Mouse (Mus musculus) myocyte (in vitro differentiated cells): ENCODE measurements around the gene Sh2d4b. TPM values are rescaled to one million over a fixed set of nuclear protein-coding genes. Genes with fewer than 3 reads are reported as not detected.

Experiments
- H3K27me3 ChIP-seq: one replicate; pipeline ENCODE4 v1.6.1; 2011; ENCODE audit not compliant: control insufficient read depth, insufficient read depth, insufficient read length
- H3K36me3 ChIP-seq: one replicate; pipeline ENCODE4 v1.6.1; 2011; ENCODE audit not compliant: control insufficient read depth, insufficient read depth
- H3K4me2 ChIP-seq: one replicate; pipeline ENCODE4 v1.6.1; 2011; ENCODE audit warnings: low read depth, control low read depth
- H3K4me3 ChIP-seq: one replicate; pipeline ENCODE4 v1.5.1; 2011; ENCODE audit warnings: mild to moderate bottlenecking, control low read depth, moderate library complexity
- H3K79me2 ChIP-seq: one replicate; pipeline ENCODE4 v1.6.1; 2011; ENCODE audit not compliant: control insufficient read depth, insufficient read depth
- H3ac ChIP-seq: one replicate; pipeline ENCODE4 v1.6.1; 2011; ENCODE audit not compliant: control insufficient read depth, insufficient read length
- CEBPB ChIP-seq: IDR thresholded peaks from 2 replicates; pipeline ENCODE4 v1.6.1; 2011; ENCODE audit warnings: mild to moderate bottlenecking, moderate library complexity; ENCODE audit not compliant: poor library complexity, insufficient read depth, severe bottlenecking
- E2F4 ChIP-seq: IDR thresholded peaks from one replicate; pipeline ENCODE4 v1.6.1; 2011; ENCODE audit warnings: mild to moderate bottlenecking, control low read depth, moderate library complexity; ENCODE audit not compliant: insufficient read depth
- MAX ChIP-seq: IDR thresholded peaks from one replicate; pipeline ENCODE4 v1.6.1; 2011; ENCODE audit warnings: low read depth, mild to moderate bottlenecking, control low read depth
- MYOD1 ChIP-seq, 3 experiments: IDR thresholded peaks; one replicate each; pipeline ENCODE4 v1.6.1; 2011; ENCODE audit warnings: control low read depth in 2 of 3, low read depth in 2 of 3, mild to moderate bottlenecking in 2 of 3, moderate library complexity in 1 of 3; ENCODE audit not compliant: insufficient read length in 2 of 3, control insufficient read depth in 1 of 3
- MYOG ChIP-seq, 3 experiments: IDR thresholded peaks; one replicate each; pipeline ENCODE4 v1.6.1; 2011; ENCODE audit warnings: control low read depth in 2 of 3, low read depth in 2 of 3, mild to moderate bottlenecking in 2 of 3; ENCODE audit not compliant: insufficient read length in 2 of 3, control insufficient read depth in 1 of 3, insufficient read depth in 1 of 3
- POLR2A ChIP-seq: IDR thresholded peaks from one replicate; pipeline ENCODE4 v1.6.1; 2011; ENCODE audit warnings: low read depth, mild to moderate bottlenecking, control low read depth, moderate library complexity; ENCODE audit not compliant: insufficient read length
- POLR2AphosphoS2 ChIP-seq: IDR thresholded peaks from one replicate; pipeline ENCODE4 v1.6.1; 2011; ENCODE audit warnings: low read depth, control low read depth; ENCODE audit not compliant: insufficient read length
- REST ChIP-seq: IDR thresholded peaks from one replicate; pipeline ENCODE4 v1.6.1; 2011; ENCODE audit warnings: mild to moderate bottlenecking, control low read depth, moderate library complexity; ENCODE audit not compliant: insufficient read depth, insufficient read length
- SRF ChIP-seq: IDR thresholded peaks from one replicate; pipeline ENCODE4 v1.6.1; 2011; ENCODE audit warnings: low read depth; ENCODE audit not compliant: control insufficient read depth, insufficient read length
- TCF12 ChIP-seq: IDR thresholded peaks from one replicate; pipeline ENCODE4 v1.6.1; 2011; ENCODE audit warnings: mild to moderate bottlenecking, control low read depth; ENCODE audit not compliant: poor library complexity, insufficient read depth, severe bottlenecking
- TCF3 ChIP-seq: IDR thresholded peaks from one replicate; pipeline ENCODE4 v1.6.1; 2011; ENCODE audit warnings: low read depth, control low read depth; ENCODE audit not compliant: insufficient read length
- USF1 ChIP-seq: IDR thresholded peaks from one replicate; pipeline ENCODE4 v1.6.1; 2011; ENCODE audit warnings: low read depth, mild to moderate bottlenecking, control low read depth, moderate library complexity
- polyA plus RNA-seq: library from polyadenylated mRNA; unstranded; fragments of >200 nt; fragmentation: generic; extraction: Trizol; gene quantifications from one replicate; pipeline ENCODE4 v1.2.1, GENCODE M21; 2012; ENCODE audit warnings: missing spikeins

Gene Sh2d4b
- polyA plus RNA-seq, 1 experiment, result 0.23 TPM

GRCm38 (mm10) chr14:40921241-40921640, 28.2 kb upstream of the Sh2d4b start:
- H3K36me3 ChIP-seq, result peaks cover 14% of the 10 kb centered on the region
- H3K4me2 ChIP-seq, result no peak overlapping the region
- no peaks in the 10 kb centered on the region for H3K27me3 ChIP-seq
- H3K79me2 ChIP-seq, result peaks cover 59% of the 10 kb centered on the region
- TF ChIP-seq USF1 (no peak), TCF12 (no peak)
- no peak overlapping the region for H3K4me3 ChIP-seq
- no peak overlapping the region for H3ac ChIP-seq

DNA sequence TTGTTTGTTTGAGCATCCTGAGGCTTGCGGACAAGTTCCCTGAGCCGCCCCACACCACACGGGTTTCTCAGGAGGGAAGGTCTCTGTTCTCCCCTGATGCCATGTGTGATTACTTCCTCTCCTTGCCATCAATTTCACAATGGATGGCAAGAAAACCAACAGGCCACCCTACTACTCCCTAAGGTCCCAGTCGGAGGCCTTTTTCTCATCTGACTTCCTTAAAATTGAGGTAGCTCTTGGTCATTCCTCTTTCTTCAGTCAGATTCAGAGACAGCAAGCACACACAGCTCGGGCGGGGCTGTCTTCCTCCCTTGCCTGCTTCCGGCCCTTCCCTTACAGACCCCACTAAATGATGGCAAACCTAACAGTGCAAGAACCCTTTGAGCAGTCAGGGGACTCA, 26.5 kb upstream of the Sh2d4b start:
- Histone ChIP-seq H3K27me3 (no peaks in the 10 kb centered on the region), H3ac (no peak overlapping the region), H3K79me2 (peaks cover 42% of the 10 kb centered on the region), H3K4me2 (no peak overlapping the region), H3K4me3 (no peak overlapping the region), H3K36me3 (peaks cover 24% of the 10 kb centered on the region)
- TF ChIP-seq TCF3 (no peak), MAX (no peak), POLR2A (no peak), MYOD1 (IDR thresholded peaks at IDR 0.05; ENCODE audit: control insufficient read depth in 1 of 3, insufficient read length in 2 of 3, low read depth in 2 of 3) (no peak), REST (no peak), MYOG (IDR thresholded peaks at IDR 0.05; ENCODE audit: control insufficient read depth in 1 of 3, insufficient read depth in 1 of 3, insufficient read length in 2 of 3, low read depth in 2 of 3) (no peak), SRF (no peak), POLR2AphosphoS2 (no peak), TCF12 (no peak), USF1 (no peak), E2F4 (no peak)

- TF ChIP-seq TCF3, result no peak
- TF ChIP-seq SRF, result no peak
- no peak for TF ChIP-seq CEBPB
- TF ChIP-seq USF1, result no peak
- Histone ChIP-seq H3K36me3 (peaks cover 28% of the 10 kb centered on the region), H3K79me2 (peaks cover 32% of the 10 kb centered on the region), H3K27me3 (no peaks in the 10 kb centered on the region), H3K4me2 (no peak overlapping the region), H3K4me3 (no peak overlapping the region), H3ac (no peak overlapping the region)
Observed at GRCm38 (mm10) chr14:40918477-40918876, 25.4 kb upstream of the Sh2d4b start.

GRCm38 (mm10) chr14:40917632-40918031, 24.6 kb upstream of the Sh2d4b start:
- H3K79me2 ChIP-seq, result peaks cover 23% of the 10 kb centered on the region
- H3ac ChIP-seq, result no peak overlapping the region
- no peak overlapping the region for H3K4me3 ChIP-seq
- peaks cover 27% of the 10 kb centered on the region for H3K36me3 ChIP-seq
- no peak overlapping the region for H3K4me2 ChIP-seq
- no peaks in the 10 kb centered on the region for H3K27me3 ChIP-seq
- TF ChIP-seq POLR2AphosphoS2, result no peak
- TF ChIP-seq USF1, result no peak
- TF ChIP-seq E2F4, result no peak
- TF ChIP-seq TCF12, result no peak
- no peak for TF ChIP-seq TCF3
- no peak for TF ChIP-seq REST
- no peak for TF ChIP-seq SRF
- TF ChIP-seq MYOD1 (IDR thresholded peaks at IDR 0.05; ENCODE audit: control insufficient read depth in 1 of 3, insufficient read length in 2 of 3, low read depth in 2 of 3), result no peak
- TF ChIP-seq CEBPB, result no peak
- TF ChIP-seq POLR2A, result no peak
- TF ChIP-seq MYOG (IDR thresholded peaks at IDR 0.05; ENCODE audit: control insufficient read depth in 1 of 3, insufficient read depth in 1 of 3, insufficient read length in 2 of 3, low read depth in 2 of 3), result no peak
- TF ChIP-seq MAX, result no peak

GRCm38 (mm10) chr14:40916667-40917066, 23.6 kb upstream of the Sh2d4b start:
- H3K4me3 ChIP-seq, result no peak overlapping the region
- H3K79me2 ChIP-seq, result peaks cover 14% of the 10 kb centered on the region
- H3ac ChIP-seq, result no peak overlapping the region
- no peaks in the 10 kb centered on the region for H3K27me3 ChIP-seq
- no peak overlapping the region for H3K4me2 ChIP-seq
- peaks cover 27% of the 10 kb centered on the region for H3K36me3 ChIP-seq
- no peak for TF ChIP-seq REST
- no peak for TF ChIP-seq TCF12
- no peak for TF ChIP-seq E2F4
- no peak for TF ChIP-seq POLR2A

DNA sequence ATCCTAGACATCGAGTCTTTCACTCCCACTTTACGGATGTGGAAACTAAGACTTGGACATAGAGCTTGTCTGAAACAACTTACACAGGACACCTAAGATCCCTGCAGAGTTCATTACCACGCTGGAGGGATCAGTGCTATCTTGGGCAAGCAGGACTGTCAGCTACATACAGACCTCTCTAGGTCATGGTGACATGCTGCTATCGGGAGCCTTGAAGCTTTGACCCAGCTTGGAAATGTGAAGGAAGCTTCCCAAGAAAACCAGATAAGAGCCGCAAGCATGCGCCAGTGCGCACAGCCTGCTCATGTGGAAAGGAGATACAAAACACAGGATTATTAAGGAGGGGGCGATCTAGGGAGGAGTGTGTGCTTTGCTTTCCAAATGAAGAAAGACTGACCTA, 22.8 kb upstream of the Sh2d4b start:
- Histone ChIP-seq H3K4me2 (no peak overlapping the region), H3K27me3 (no peaks in the 10 kb centered on the region), H3K36me3 (peaks cover 32% of the 10 kb centered on the region), H3K4me3 (no peak overlapping the region), H3K79me2 (peaks cover 12% of the 10 kb centered on the region), H3ac (no peak overlapping the region)
- TF ChIP-seq CEBPB, result no peak
- no peak for TF ChIP-seq POLR2AphosphoS2
- TF ChIP-seq USF1, result no peak
- TF ChIP-seq SRF, result no peak
- no peak for TF ChIP-seq E2F4
- TF ChIP-seq MYOG (IDR thresholded peaks at IDR 0.05; ENCODE audit: control insufficient read depth in 1 of 3, insufficient read depth in 1 of 3, insufficient read length in 2 of 3, low read depth in 2 of 3), result no peak
- TF ChIP-seq MAX, result no peak
- no peak for TF ChIP-seq REST
- no peak for TF ChIP-seq MYOD1 (IDR thresholded peaks at IDR 0.05; ENCODE audit: control insufficient read depth in 1 of 3, insufficient read length in 2 of 3, low read depth in 2 of 3)
